Mouse (Mus musculus): Measurements from ENCODE around the gene Adgrg6. TPM values are rescaled to one million over a fixed set of nuclear protein-coding genes. Genes with fewer than 3 reads are reported as not detected.

Gene Adgrg6
- polyA plus RNA-seq, 1 experiment from 2014 or later: 1.1 TPM

GRCm38 (mm10) chr10:14454481-14454880 is 91.0 kb downstream of the Adgrg6 start:
- no peak overlapping the region for H3K4me2 ChIP-seq (replicated peaks)
- no peak for ATAC-seq
- H3K36me3 ChIP-seq: no peaks in the 10 kb centered on the region
- no peak overlapping the region for H3K27ac ChIP-seq
- whole genome bisulfite sequencing: 84% methylated on average over 4 of the region's 4 CpGs
- H3K27me3 ChIP-seq: no peaks in the 10 kb centered on the region
- no peak overlapping the region for H3K9ac ChIP-seq (replicated peaks)
- no peaks in the 10 kb centered on the region for H3K4me1 ChIP-seq (replicated peaks)
- no peak overlapping the region for H3K4me3 ChIP-seq (replicated peaks)
- no peaks in the 10 kb centered on the region for H3K9me3 ChIP-seq

- no peaks in the 10 kb centered on the region for H3K4me1 ChIP-seq (replicated peaks)
- no peak overlapping the region for H3K4me3 ChIP-seq (replicated peaks)
- H3K36me3 ChIP-seq: no peaks in the 10 kb centered on the region
- no peaks in the 10 kb centered on the region for H3K27me3 ChIP-seq
- no peak overlapping the region for H3K27ac ChIP-seq
- no peak overlapping the region for H3K9ac ChIP-seq (replicated peaks)
- 31% methylated on average over 3 of the region's 3 CpGs for WGBS
- H3K4me2 ChIP-seq (replicated peaks): no peak overlapping the region
- H3K9me3 ChIP-seq: no peaks in the 10 kb centered on the region
- ATAC-seq: peak; percentile 79
Measured at GRCm38 (mm10) chr10:14451811-14452210, 93.6 kb downstream of the Adgrg6 start.

- no peak overlapping the region for H3K4me2 ChIP-seq (replicated peaks)
- no peaks in the 10 kb centered on the region for H3K9me3 ChIP-seq
- H3K27ac ChIP-seq: no peak overlapping the region
- no peak overlapping the region for H3K4me3 ChIP-seq (replicated peaks)
- H3K27me3 ChIP-seq: no peaks in the 10 kb centered on the region
- WGBS: 73% methylated on average over 7 of the region's 7 CpGs
- no peaks in the 10 kb centered on the region for H3K4me1 ChIP-seq (replicated peaks)
- no peak overlapping the region for H3K9ac ChIP-seq (replicated peaks)
- no peaks in the 10 kb centered on the region for H3K36me3 ChIP-seq
- no peak for ATAC-seq
Measured at GRCm38 (mm10) chr10:14450073-14450472, 95.4 kb downstream of the Adgrg6 start.

DNA sequence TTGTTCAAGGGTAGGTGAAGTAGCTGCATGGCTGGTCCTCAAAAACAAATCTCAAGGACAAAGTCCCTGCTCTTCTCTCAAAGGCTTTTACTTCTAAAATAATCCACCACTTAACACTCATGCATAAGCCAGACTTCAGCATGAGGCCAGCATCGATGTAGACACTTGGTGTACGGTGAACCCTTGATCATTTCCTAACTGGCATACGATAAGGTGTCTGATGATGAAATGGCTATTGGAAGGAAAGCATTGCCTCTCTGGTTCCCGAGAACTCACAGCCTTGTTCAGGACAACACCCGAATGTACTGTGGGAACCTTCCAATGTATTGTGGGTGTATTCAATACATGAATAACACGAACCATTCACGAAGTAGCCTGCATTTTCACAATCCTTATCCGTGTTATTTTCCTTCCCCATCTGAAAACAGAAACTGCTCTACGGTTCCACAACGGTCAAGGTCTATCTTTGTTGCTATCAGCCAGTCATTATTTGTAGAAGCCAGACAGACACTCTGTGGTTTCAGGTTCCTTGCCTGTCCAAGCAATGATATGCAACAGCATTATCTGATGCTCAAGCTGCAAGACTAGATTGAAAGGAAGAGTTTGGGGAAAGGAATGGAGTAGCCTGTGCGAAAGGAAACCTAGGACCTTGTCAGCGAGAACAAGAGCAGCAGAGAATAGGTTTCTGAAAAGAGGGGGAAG is 99.7 kb downstream of the Adgrg6 start:
- Histone ChIP-seq H3K9me3 (no peaks in the 10 kb centered on the region), H3K36me3 (no peaks in the 10 kb centered on the region), H3K4me1 (replicated peaks) (no peaks in the 10 kb centered on the region), H3K27me3 (no peaks in the 10 kb centered on the region), H3K4me3 (replicated peaks) (no peak overlapping the region), H3K9ac (replicated peaks) (no peak overlapping the region), H3K27ac (no peak overlapping the region), H3K4me2 (replicated peaks) (no peak overlapping the region)
- 90% methylated on average over 12 of the region's 12 CpGs for WGBS
- no peak for ATAC-seq

DNA sequence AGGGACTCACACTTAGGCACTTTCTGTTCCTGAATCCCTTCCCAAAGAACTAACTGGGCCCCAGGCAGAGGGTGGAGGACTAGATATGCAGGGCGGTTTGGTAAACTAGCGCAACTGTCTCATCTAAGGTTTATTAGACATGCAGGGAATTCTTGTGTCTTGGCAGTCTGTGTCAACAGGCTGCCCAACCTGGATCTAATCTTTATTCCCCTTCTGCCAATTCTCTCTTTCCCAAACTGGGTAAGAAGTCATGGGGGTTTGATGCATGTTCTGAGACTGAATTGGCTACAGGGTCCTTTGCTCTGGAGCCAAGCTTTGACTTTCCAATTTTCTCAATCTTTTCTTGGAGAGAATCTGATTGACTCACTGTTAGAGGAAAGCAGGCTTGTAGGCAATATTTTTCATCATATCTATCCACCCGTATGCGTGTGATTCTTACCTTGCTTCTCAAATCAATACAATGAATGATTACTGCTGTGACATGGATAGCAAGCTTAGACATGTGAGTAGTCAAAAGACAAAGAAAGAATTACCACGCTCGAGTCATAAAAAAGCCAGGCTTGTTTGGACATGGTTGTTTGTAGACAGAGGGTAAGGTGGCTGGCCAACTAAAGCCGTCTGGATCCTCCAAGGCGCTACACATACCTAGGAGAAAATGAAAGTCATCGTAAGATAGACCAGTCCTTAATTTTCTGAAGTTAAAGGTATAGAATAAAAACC is 104.4 kb downstream of the Adgrg6 start:
- Histone ChIP-seq H3K36me3 (no peaks in the 10 kb centered on the region), H3K27me3 (no peaks in the 10 kb centered on the region), H3K4me1 (replicated peaks) (no peaks in the 10 kb centered on the region), H3K27ac (no peak overlapping the region), H3K4me3 (replicated peaks) (no peak overlapping the region), H3K4me2 (replicated peaks) (no peak overlapping the region), H3K9ac (replicated peaks) (no peak overlapping the region), H3K9me3 (no peaks in the 10 kb centered on the region)
- no peak for ATAC-seq
- 93% methylated on average over 9 of the region's 9 CpGs for WGBS

GRCm38 (mm10) chr10:14404070-14404469 is 141.4 kb downstream of the Adgrg6 start:
- no peaks in the 10 kb centered on the region for H3K27me3 ChIP-seq
- H3K9ac ChIP-seq (replicated peaks): no peak overlapping the region
- H3K4me2 ChIP-seq (replicated peaks): no peak overlapping the region
- 80% methylated on average over 1 of the region's 1 CpGs for WGBS
- peaks cover 15% of the 10 kb centered on the region for H3K9me3 ChIP-seq
- H3K36me3 ChIP-seq: no peaks in the 10 kb centered on the region
- H3K4me3 ChIP-seq (replicated peaks): no peak overlapping the region
- H3K4me1 ChIP-seq (replicated peaks): no peaks in the 10 kb centered on the region
- no peak overlapping the region for H3K27ac ChIP-seq
- ATAC-seq: peak; percentile 43; the same call in 1 of the 2 replicates

DNA sequence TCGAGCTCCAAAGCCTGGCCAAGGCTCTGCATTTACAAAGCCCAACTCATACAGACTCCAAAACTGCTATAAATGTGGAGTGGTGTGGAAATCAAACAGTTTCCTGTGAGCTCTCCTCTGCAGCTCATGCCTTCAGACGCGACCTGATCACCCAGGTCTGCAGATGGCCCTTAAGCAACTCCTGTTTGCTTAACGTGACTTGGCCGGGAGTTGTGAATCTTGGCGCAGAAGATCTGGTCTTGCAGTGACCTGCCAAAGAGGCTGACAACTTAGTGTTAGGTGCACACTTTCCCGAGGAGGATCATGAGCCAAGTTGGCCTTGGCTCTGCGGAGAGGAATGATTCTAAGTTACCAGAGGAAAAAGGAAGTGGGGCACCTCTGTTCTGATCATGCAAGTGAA is 143.7 kb downstream of the Adgrg6 start:
- H3K4me3 ChIP-seq (replicated peaks): no peak overlapping the region
- no peaks in the 10 kb centered on the region for H3K27me3 ChIP-seq
- peaks cover 6% of the 10 kb centered on the region for H3K9me3 ChIP-seq
- no peak overlapping the region for H3K27ac ChIP-seq
- no peaks in the 10 kb centered on the region for H3K36me3 ChIP-seq
- no peak for ATAC-seq
- no peaks in the 10 kb centered on the region for H3K4me1 ChIP-seq (replicated peaks)
- H3K9ac ChIP-seq (replicated peaks): no peak overlapping the region
- WGBS: 82% methylated on average over 8 of the region's 8 CpGs
- no peak overlapping the region for H3K4me2 ChIP-seq (replicated peaks)

DNA sequence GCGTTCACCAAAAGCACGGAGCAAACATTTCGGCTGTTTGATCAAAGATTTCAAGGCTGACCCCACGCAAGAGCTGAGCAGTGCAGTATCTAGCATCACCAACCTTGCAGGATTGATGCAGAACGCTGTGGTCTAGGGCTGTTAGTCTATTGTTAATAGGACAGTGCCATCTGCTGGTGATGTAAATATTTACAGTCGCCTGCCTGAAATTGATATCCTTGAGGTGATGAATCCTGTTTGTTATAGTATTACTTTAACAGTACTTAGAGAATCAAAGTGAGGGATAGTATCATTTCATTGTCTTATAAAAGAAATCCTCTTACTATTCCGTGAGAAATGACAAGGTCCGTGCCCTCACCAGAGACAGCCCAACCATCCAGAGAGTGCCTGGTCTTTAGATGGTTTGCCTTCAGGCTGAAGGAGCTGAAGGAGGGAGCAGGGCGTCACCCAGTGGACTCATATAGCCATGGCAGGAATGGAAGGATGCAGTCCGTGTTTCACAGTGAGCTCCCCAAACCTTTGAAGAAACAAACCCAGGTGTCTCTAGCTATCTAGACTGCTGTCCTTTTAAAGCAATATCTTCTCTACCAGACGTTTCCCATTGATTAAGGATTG is 154.3 kb downstream of the Adgrg6 start:
- Histone ChIP-seq H3K4me1 (replicated peaks) (no peaks in the 10 kb centered on the region), H3K27me3 (no peaks in the 10 kb centered on the region), H3K27ac (no peak overlapping the region), H3K36me3 (no peaks in the 10 kb centered on the region), H3K4me2 (replicated peaks) (0 out of 2 replicates have a peak overlapping the region, but pooled peaks have one; percentile 11), H3K9ac (replicated peaks) (no peak overlapping the region), H3K4me3 (replicated peaks) (no peak overlapping the region), H3K9me3 (no peaks in the 10 kb centered on the region)
- peak; percentile 97 for ATAC-seq
- WGBS: 13% methylated on average over 11 of the region's 11 CpGs

- ATAC-seq: no peak
- H3K4me3 ChIP-seq (replicated peaks): no peak overlapping the region
- H3K9me3 ChIP-seq: no peaks in the 10 kb centered on the region
- no peak overlapping the region for H3K4me2 ChIP-seq (replicated peaks)
- H3K36me3 ChIP-seq: no peaks in the 10 kb centered on the region
- 93% methylated on average over 5 of the region's 5 CpGs for WGBS
- no peak overlapping the region for H3K27ac ChIP-seq
- no peaks in the 10 kb centered on the region for H3K4me1 ChIP-seq (replicated peaks)
- H3K9ac ChIP-seq (replicated peaks): no peak overlapping the region
- H3K27me3 ChIP-seq: no peaks in the 10 kb centered on the region
Measured at GRCm38 (mm10) chr10:14385574-14385973, 159.9 kb downstream of the Adgrg6 start.

DNA sequence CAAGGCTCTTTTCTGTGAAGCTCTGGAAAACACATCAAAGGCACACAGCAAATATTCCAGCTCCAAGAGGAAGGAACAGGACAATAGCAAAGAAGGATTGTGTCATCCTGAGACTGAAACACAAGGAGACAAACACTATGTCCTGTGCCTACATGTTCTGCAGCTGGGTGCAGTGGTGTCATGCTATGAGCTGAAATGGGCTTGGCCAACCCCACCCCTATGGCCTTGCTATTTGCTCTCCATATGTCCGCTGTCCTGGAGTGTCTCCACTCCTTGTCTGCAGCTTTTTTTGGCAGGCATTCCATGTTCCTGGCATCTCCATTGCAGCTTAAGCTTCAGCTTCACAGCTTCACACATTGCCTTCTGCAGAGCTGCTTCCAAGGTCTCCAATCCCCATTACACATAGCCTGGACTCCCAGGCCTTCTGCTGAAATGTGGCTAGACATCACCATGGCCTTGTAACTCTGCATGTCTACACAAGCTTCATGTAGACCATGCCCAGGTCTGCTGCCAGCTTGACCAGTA is 180.3 kb downstream of the Adgrg6 start:
- ATAC-seq: no peak
- H3K4me3 ChIP-seq (replicated peaks): no peak overlapping the region
- H3K9ac ChIP-seq (replicated peaks): no peak overlapping the region
- H3K4me1 ChIP-seq (replicated peaks): no peaks in the 10 kb centered on the region
- 92% methylated on average over 1 of the region's 1 CpGs for WGBS
- no peaks in the 10 kb centered on the region for H3K9me3 ChIP-seq
- no peaks in the 10 kb centered on the region for H3K27me3 ChIP-seq
- no peak overlapping the region for H3K4me2 ChIP-seq (replicated peaks)
- no peaks in the 10 kb centered on the region for H3K36me3 ChIP-seq
- H3K27ac ChIP-seq: no peak overlapping the region

- 93% methylated on average over 2 of the region's 2 CpGs for WGBS
- Histone ChIP-seq H3K4me1 (replicated peaks) (no peaks in the 10 kb centered on the region), H3K9me3 (no peaks in the 10 kb centered on the region), H3K4me3 (replicated peaks) (no peak overlapping the region), H3K27me3 (no peaks in the 10 kb centered on the region), H3K36me3 (no peaks in the 10 kb centered on the region), H3K27ac (no peak overlapping the region), H3K9ac (replicated peaks) (no peak overlapping the region), H3K4me2 (replicated peaks) (no peak overlapping the region)
- ATAC-seq: no peak
Measured at GRCm38 (mm10) chr10:14363226-14363625, 182.2 kb downstream of the Adgrg6 start.

DNA sequence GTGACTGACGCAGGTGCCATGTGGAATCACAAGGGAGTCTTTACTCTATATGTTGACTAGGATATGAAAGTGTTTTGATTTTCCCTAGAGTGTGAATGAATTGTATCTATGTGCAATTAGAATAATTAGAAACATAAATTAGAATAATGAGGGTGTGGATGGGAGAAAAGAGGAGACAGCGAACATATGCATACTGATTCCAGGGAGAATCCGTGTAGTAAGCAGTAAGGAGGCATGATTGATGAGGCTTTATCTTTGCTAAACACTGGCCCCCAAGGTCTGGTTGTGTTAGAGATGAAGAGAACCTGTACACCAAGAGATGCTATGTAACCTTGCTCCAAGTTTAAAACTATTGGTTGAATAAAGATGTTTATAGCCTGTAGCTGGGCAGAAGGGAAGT is 187.2 kb downstream of the Adgrg6 start:
- Histone ChIP-seq H3K27ac (no peak overlapping the region), H3K27me3 (no peaks in the 10 kb centered on the region), H3K4me1 (replicated peaks) (no peaks in the 10 kb centered on the region), H3K36me3 (no peaks in the 10 kb centered on the region), H3K9ac (replicated peaks) (no peak overlapping the region), H3K4me3 (replicated peaks) (no peak overlapping the region), H3K9me3 (no peaks in the 10 kb centered on the region), H3K4me2 (replicated peaks) (no peak overlapping the region)
- no peak for ATAC-seq
- 81% methylated on average over 3 of the region's 3 CpGs for WGBS
